Mouse (Mus musculus) ovary, postnatal 36 days (tissue): ENCODE results near the gene Rom1.
A peak's percentile ranks its signal among the peaks of the same experiment; 100 is the strongest.
"Not testable (repeated sequence)": the region's sequence is repeated elsewhere in the genome, so short reads cannot be mapped to it uniquely, and the experiment has no call there.

Source experiments
- DNase-seq: peaks from one replicate; pipeline ENCODE4 v3.0.0; 2022; ENCODE audit warnings: low spot score, mixed read lengths

The Rom1 gene

GRCm38 (mm10) chr19:8929224-8930088 lies at the start of gene Rom1, which contains the start of gene Eml3:
Gene Rom1, minus strand, starts transcription at chr19:8929356.
Gene Eml3, plus strand, starts transcription at chr19:8929552.
- peak; percentile 87 for DNase-seq

- peak; percentile 48 for DNase-seq
Observed at GRCm38 (mm10) chr19:8976535-8976934, 47.4 kb upstream of the Rom1 start.

- DNase-seq = no peak
Observed at GRCm38 (mm10) chr19:8975491-8975890, 46.3 kb upstream of the Rom1 start.

- no peak for DNase-seq
Observed at GRCm38 (mm10) chr19:8974638-8975037, 45.5 kb upstream of the Rom1 start.

- DNase-seq = not testable (repeated sequence)
Observed at GRCm38 (mm10) chr19:8972491-8972890, 43.3 kb upstream of the Rom1 start.

- no peak for DNase-seq
Observed at GRCm38 (mm10) chr19:8967893-8968292, 38.7 kb upstream of the Rom1 start.

GRCm38 (mm10) chr19:8967373-8967743 lies 38.2 kb upstream of the Rom1 start:
- no peak for DNase-seq

- peak; percentile 98 for DNase-seq
Observed at GRCm38 (mm10) chr19:8966590-8967372, 37.6 kb upstream of the Rom1 start, which contains the start of gene Eef1g. Gene Eef1g, plus strand, starts transcription at chr19:8967041.

- no peak for DNase-seq
Observed at GRCm38 (mm10) chr19:8966198-8966589, 37.0 kb upstream of the Rom1 start.

GRCm38 (mm10) chr19:8965771-8966170 lies 36.6 kb upstream of the Rom1 start:
- peak; percentile 52 for DNase-seq

- no peak for DNase-seq
Observed at GRCm38 (mm10) chr19:8965075-8965474, 35.9 kb upstream of the Rom1 start.

GRCm38 (mm10) chr19:8962256-8962655 lies 33.1 kb upstream of the Rom1 start:
- DNase-seq = no peak

- DNase-seq = no peak
Observed at GRCm38 (mm10) chr19:8954171-8954570, 25.0 kb upstream of the Rom1 start.

- peak; percentile 82 for DNase-seq
Observed at GRCm38 (mm10) chr19:8953135-8954039, 24.2 kb upstream of the Rom1 start, which contains the start of gene Tut1. Gene Tut1, plus strand, starts transcription at chr19:8953847.

- DNase-seq = no peak
Observed at GRCm38 (mm10) chr19:8952241-8952640, 23.1 kb upstream of the Rom1 start.

- DNase-seq = no peak
Observed at GRCm38 (mm10) chr19:8950190-8950589, 21.0 kb upstream of the Rom1 start.

- DNase-seq = no peak
Observed at GRCm38 (mm10) chr19:8946929-8947328, 17.8 kb upstream of the Rom1 start.

GRCm38 (mm10) chr19:8945251-8945650 lies 16.1 kb upstream of the Rom1 start:
- DNase-seq = no peak

GRCm38 (mm10) chr19:8944750-8945149 lies 15.6 kb upstream of the Rom1 start:
- peak; percentile 68 for DNase-seq

- no peak for DNase-seq
Observed at GRCm38 (mm10) chr19:8944062-8944461, 14.9 kb upstream of the Rom1 start.

- DNase-seq = no peak
Observed at GRCm38 (mm10) chr19:8943047-8943446, 13.9 kb upstream of the Rom1 start.
